Mouse (Mus musculus): Measurements from ENCODE around the gene Irx6.

DNA sequence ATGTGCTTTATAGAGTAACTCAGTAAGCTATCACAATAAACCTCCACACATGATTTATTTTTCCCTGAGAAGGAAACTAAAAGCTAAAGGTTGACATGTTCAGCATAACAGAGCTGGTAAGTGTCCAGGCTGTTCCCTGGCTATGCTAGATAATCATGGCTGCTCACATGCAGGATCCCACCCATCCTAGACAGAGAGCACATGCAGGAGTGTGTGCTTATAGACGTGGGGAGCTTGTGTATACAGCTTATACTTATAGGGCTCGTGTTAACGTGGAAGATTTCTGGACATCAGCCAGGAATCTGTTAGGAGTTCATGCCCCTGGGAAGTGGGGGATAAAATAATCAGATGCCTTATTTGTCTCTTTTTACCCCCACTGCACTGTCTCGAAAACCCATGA is 9.9 kb upstream of the Irx6 start:
- TF ChIP-seq POLR2A (IDR thresholded peaks at IDR 0.05; ENCODE audit: control insufficient read depth, low read depth, low read length), result no peak
- no peak for TF ChIP-seq CTCF (IDR thresholded peaks at IDR 0.05; ENCODE audit: control insufficient read depth, insufficient read depth, insufficient replicate concordance, low read depth, low read length)

Data from testis, adult 2 months (tissue).